Mouse (Mus musculus): ENCODE data around the gene Chrna5. TPM values are rescaled to one million over a fixed set of nuclear protein-coding genes. Genes with fewer than 3 reads are reported as not detected.

The Chrna5 gene
- polyA plus RNA-seq, 1 experiment from 2014 or later: 0.27 TPM

DNA sequence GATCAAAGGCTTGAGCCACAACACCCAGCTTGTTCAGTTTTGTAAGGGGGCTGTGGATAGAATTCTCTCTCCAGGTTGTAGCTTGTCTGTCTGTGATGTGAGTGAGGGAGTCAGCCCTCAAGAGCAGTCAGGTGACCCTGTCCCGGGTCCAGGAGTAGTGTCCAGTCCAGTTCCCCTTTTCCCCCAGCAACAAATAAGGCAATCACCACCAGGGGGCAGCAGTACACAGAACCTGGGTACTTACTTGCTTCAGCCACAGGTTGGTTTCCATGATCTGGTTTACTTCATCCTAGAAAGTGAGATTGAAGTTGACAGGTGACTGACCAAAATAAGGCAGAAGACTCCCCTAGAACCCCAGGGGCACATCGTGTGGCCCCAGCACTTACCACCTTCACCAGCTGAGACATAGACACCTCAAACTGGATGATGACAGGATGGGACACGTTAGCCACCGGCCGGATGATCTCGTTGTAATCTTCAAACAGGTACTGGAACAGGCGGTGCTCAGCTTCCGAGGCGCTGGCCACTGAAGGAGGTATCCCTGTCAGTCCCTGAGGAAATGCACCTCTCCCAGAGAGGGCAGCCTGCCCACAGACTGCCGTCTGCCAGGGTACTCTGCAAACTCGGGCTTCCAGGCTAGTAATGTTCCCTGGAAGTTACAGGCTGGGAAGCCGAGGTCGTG lies 43.4 kb downstream of the Chrna5 start:
- no peak for ATAC-seq (ENCODE audit: insufficient number of reproducible peaks, insufficient read depth, low FRiP score, low read depth)
- peaks cover 4 to 8% of the 10 kb centered on the region in 2 experiments; a peak in 3 of 4 replicates for H3K4me1 ChIP-seq (ENCODE audit: control insufficient read depth in 2 of 2, insufficient read depth in 2 of 2, low read length in 2 of 2)
- no peaks in the 10 kb centered on the region for H3K9me3 ChIP-seq (ENCODE audit: control insufficient read depth, low read length)
- H3K36me3 ChIP-seq (ENCODE audit: control insufficient read depth, insufficient read depth, low read length): no peaks in the 10 kb centered on the region
- no peak overlapping the region for H3K27ac ChIP-seq (replicated peaks in 1 of 2; ENCODE audit: control insufficient read depth in 1 of 2, insufficient read depth in 1 of 2, low read depth in 2 of 2, low read length in 2 of 2)
- peaks cover 44% of the 10 kb centered on the region for H3K27me3 ChIP-seq (ENCODE audit: control insufficient read depth, insufficient read depth, low read length)
- H3K4me3 ChIP-seq (ENCODE audit: control insufficient read depth in 1 of 2, insufficient read depth in 1 of 2, low read depth in 1 of 2, low read length in 2 of 2): no peak overlapping the region
- H3K4me2 ChIP-seq (ENCODE audit: low read length): no peak overlapping the region
- 23% methylated on average over 13 of the region's 13 CpGs for WGBS
- no peak overlapping the region for H3K9ac ChIP-seq (ENCODE audit: low read length)

- peaks cover 4 to 8% of the 10 kb centered on the region in 2 experiments; a peak in 3 of 4 replicates for H3K4me1 ChIP-seq (ENCODE audit: control insufficient read depth in 2 of 2, insufficient read depth in 2 of 2, low read length in 2 of 2)
- peaks cover 46% of the 10 kb centered on the region for H3K27me3 ChIP-seq (ENCODE audit: control insufficient read depth, insufficient read depth, low read length)
- no peak overlapping the region for H3K27ac ChIP-seq (replicated peaks in 1 of 2; ENCODE audit: control insufficient read depth in 1 of 2, insufficient read depth in 1 of 2, low read depth in 2 of 2, low read length in 2 of 2)
- peak overlapping the region in 1 of 2 experiments; percentile 29; a peak in 2 of 4 replicates for H3K4me3 ChIP-seq (ENCODE audit: control insufficient read depth in 1 of 2, insufficient read depth in 1 of 2, low read depth in 1 of 2, low read length in 2 of 2)
- H3K4me2 ChIP-seq (ENCODE audit: low read length): peak overlapping the region; percentile 53
- no peaks in the 10 kb centered on the region for H3K9me3 ChIP-seq (ENCODE audit: control insufficient read depth, low read length)
- H3K9ac ChIP-seq (ENCODE audit: low read length): no peak overlapping the region
- ATAC-seq (ENCODE audit: insufficient number of reproducible peaks, insufficient read depth, low FRiP score, low read depth): no peak
- WGBS: 13% methylated on average over 38 of the region's 38 CpGs
- no peaks in the 10 kb centered on the region for H3K36me3 ChIP-seq (ENCODE audit: control insufficient read depth, insufficient read depth, low read length)
These were observed 45.0 kb downstream of the Chrna5 start for GRCm38 (mm10) chr9:55025534-55026274.

DNA sequence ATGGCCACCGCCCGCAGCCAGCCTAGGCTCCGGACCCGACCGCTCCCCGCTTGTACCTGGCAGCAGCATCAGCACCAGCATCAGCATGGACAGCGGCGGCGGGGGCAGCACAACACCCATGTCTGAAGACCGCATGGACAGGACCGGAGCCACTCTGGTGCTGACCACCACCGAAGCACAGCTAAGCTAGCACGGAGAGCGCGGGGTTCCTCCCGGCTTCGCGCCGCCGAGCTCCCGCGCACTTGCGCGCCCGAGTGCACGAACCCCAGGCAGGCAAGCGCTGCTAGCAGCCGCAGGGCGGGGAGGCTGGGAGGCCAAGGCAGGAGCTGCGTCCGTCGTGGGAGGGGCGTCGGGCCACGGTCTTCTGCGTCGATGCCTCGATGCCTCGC lies 45.6 kb downstream of the Chrna5 start, which contains the start of gene Chrna3:
TSS of gene Chrna3 (minus strand) at position 288 of the 389 bp plus-strand sequence.
- H3K4me3 ChIP-seq (ENCODE audit: control insufficient read depth in 1 of 2, insufficient read depth in 1 of 2, low read depth in 1 of 2, low read length in 2 of 2): peak within 1 kb of the TSS; percentile 26 to 29
- H3K36me3 ChIP-seq (ENCODE audit: control insufficient read depth, insufficient read depth, low read length): no peaks in the 10 kb centered on the region
- no peaks in the 10 kb centered on the region for H3K9me3 ChIP-seq (ENCODE audit: control insufficient read depth, low read length)
- WGBS: 1% methylated on average over 39 of the region's 39 CpGs
- peaks cover 48% of the 10 kb centered on the region for H3K27me3 ChIP-seq (ENCODE audit: control insufficient read depth, insufficient read depth, low read length)
- peak within 1 kb of the TSS; percentile 53 for H3K4me2 ChIP-seq (ENCODE audit: low read length)
- ATAC-seq (ENCODE audit: insufficient number of reproducible peaks, insufficient read depth, low FRiP score, low read depth): peak; percentile 50; the same call in 1 of the 2 replicates
- H3K27ac ChIP-seq (replicated peaks in 1 of 2; ENCODE audit: control insufficient read depth in 1 of 2, insufficient read depth in 1 of 2, low read depth in 2 of 2, low read length in 2 of 2): no peak within 1 kb of the TSS
- H3K9ac ChIP-seq (ENCODE audit: low read length): no peak within 1 kb of the TSS
- H3K4me1 ChIP-seq (ENCODE audit: control insufficient read depth in 2 of 2, insufficient read depth in 2 of 2, low read length in 2 of 2): peaks cover 4 to 8% of the 10 kb centered on the region in 2 experiments; a peak in 3 of 4 replicates

DNA sequence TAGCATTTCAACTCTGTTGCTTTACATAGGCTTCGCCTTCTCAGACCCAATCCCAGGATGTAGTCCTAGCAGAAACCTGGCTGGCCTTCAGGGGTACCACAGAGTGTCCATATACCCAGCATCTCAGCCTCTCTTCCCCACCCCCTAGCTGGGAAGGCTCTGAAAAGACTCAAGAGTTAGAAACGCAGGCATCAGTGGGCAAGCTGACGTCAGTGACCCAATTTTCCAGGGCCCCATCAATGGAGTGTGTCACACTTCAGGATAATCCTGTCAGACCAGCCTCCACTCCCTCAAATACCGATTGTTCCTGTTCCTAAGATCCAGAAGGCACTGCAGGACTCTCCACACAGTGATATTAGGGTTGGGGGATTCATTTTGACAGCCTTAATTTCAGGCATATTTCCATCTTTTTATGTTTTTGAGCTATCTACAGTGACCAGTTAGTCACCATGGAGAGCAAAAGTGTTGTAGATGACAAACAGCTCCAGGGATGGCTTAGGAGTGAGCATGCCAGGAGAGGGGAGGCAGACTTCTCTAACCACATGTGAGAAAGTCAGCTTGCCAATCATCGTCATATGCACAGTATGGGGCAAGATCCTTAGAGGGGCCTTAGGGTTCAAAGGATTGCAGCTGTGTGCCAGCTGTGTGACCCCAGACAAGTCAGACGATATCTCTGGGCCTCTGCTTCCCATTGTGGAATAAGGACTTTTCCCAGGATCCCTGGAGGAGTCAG lies 50.9 kb downstream of the Chrna5 start:
- no peak overlapping the region for H3K4me3 ChIP-seq (ENCODE audit: control insufficient read depth in 1 of 2, insufficient read depth in 1 of 2, low read depth in 1 of 2, low read length in 2 of 2)
- 46% methylated on average over 6 of the region's 6 CpGs for WGBS
- H3K36me3 ChIP-seq (ENCODE audit: control insufficient read depth, insufficient read depth, low read length): no peaks in the 10 kb centered on the region
- no peak overlapping the region for H3K27ac ChIP-seq (replicated peaks in 1 of 2; ENCODE audit: control insufficient read depth in 1 of 2, insufficient read depth in 1 of 2, low read depth in 2 of 2, low read length in 2 of 2)
- 0 out of 4 replicates have a peak, but pooled peaks cover 0 to under 1% of the 10 kb centered on the region in 2 experiments for H3K4me1 ChIP-seq (ENCODE audit: control insufficient read depth in 2 of 2, insufficient read depth in 2 of 2, low read length in 2 of 2)
- ATAC-seq (ENCODE audit: insufficient number of reproducible peaks, insufficient read depth, low FRiP score, low read depth): no peak
- peaks cover 18% of the 10 kb centered on the region for H3K27me3 ChIP-seq (ENCODE audit: control insufficient read depth, insufficient read depth, low read length)
- H3K9ac ChIP-seq (ENCODE audit: low read length): no peak overlapping the region
- no peak overlapping the region for H3K4me2 ChIP-seq (ENCODE audit: low read length)
- H3K9me3 ChIP-seq (ENCODE audit: control insufficient read depth, low read length): no peaks in the 10 kb centered on the region

DNA sequence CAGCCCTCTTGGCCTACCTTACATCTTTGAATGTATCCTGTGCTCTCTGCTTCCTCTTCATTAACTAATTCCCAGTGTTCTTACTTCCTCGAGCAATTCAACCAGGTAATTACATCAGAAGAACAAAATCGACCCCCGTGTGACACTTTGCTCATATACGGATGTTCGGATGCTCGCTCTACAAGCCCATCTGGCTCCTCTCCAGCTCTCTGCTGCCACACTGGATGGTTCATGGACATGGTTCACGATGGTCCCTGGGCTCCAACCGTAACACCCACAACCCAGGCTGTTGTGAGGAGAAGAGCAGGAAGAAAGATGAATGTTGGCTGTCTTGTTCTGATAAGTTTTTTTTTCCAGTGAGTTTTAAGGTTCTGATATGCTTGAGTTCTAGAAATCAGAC lies 58.3 kb downstream of the Chrna5 start:
- H3K36me3 ChIP-seq (ENCODE audit: control insufficient read depth, insufficient read depth, low read length): no peaks in the 10 kb centered on the region
- H3K9ac ChIP-seq (ENCODE audit: low read length): no peak overlapping the region
- ATAC-seq (ENCODE audit: insufficient number of reproducible peaks, insufficient read depth, low FRiP score, low read depth): no peak
- no peak overlapping the region for H3K4me3 ChIP-seq (ENCODE audit: control insufficient read depth in 1 of 2, insufficient read depth in 1 of 2, low read depth in 1 of 2, low read length in 2 of 2)
- H3K27me3 ChIP-seq (ENCODE audit: control insufficient read depth, insufficient read depth, low read length): no peaks in the 10 kb centered on the region
- no peaks in the 10 kb centered on the region for H3K4me1 ChIP-seq (ENCODE audit: control insufficient read depth in 2 of 2, insufficient read depth in 2 of 2, low read length in 2 of 2)
- WGBS: 68% methylated on average over 8 of the region's 8 CpGs
- H3K27ac ChIP-seq (replicated peaks in 1 of 2; ENCODE audit: control insufficient read depth in 1 of 2, insufficient read depth in 1 of 2, low read depth in 2 of 2, low read length in 2 of 2): no peak overlapping the region
- H3K9me3 ChIP-seq (ENCODE audit: control insufficient read depth, low read length): no peaks in the 10 kb centered on the region
- no peak overlapping the region for H3K4me2 ChIP-seq (ENCODE audit: low read length)

GRCm38 (mm10) chr9:55039983-55040382 lies 59.3 kb downstream of the Chrna5 start:
- no peaks in the 10 kb centered on the region for H3K36me3 ChIP-seq (ENCODE audit: control insufficient read depth, insufficient read depth, low read length)
- WGBS: 63% methylated on average over 5 of the region's 5 CpGs
- no peak overlapping the region for H3K27ac ChIP-seq (replicated peaks in 1 of 2; ENCODE audit: control insufficient read depth in 1 of 2, insufficient read depth in 1 of 2, low read depth in 2 of 2, low read length in 2 of 2)
- no peak overlapping the region for H3K4me3 ChIP-seq (ENCODE audit: control insufficient read depth in 1 of 2, insufficient read depth in 1 of 2, low read depth in 1 of 2, low read length in 2 of 2)
- peaks cover 0 to 2% of the 10 kb centered on the region in 2 experiments; a peak in 1 of 4 replicates for H3K4me1 ChIP-seq (ENCODE audit: control insufficient read depth in 2 of 2, insufficient read depth in 2 of 2, low read length in 2 of 2)
- H3K9me3 ChIP-seq (ENCODE audit: control insufficient read depth, low read length): no peaks in the 10 kb centered on the region
- no peak overlapping the region for H3K9ac ChIP-seq (ENCODE audit: low read length)
- H3K4me2 ChIP-seq (ENCODE audit: low read length): no peak overlapping the region
- no peak for ATAC-seq (ENCODE audit: insufficient number of reproducible peaks, insufficient read depth, low FRiP score, low read depth)
- no peaks in the 10 kb centered on the region; the same call in 1 of the 2 replicates for H3K27me3 ChIP-seq (ENCODE audit: control insufficient read depth, insufficient read depth, low read length)

GRCm38 (mm10) chr9:55041389-55041788 lies 60.7 kb downstream of the Chrna5 start:
- ATAC-seq (ENCODE audit: insufficient number of reproducible peaks, insufficient read depth, low FRiP score, low read depth): no peak
- H3K9me3 ChIP-seq (ENCODE audit: control insufficient read depth, low read length): no peaks in the 10 kb centered on the region
- peaks cover 0 to 2% of the 10 kb centered on the region in 2 experiments; a peak in 1 of 4 replicates for H3K4me1 ChIP-seq (ENCODE audit: control insufficient read depth in 2 of 2, insufficient read depth in 2 of 2, low read length in 2 of 2)
- H3K9ac ChIP-seq (ENCODE audit: low read length): no peak overlapping the region
- H3K27ac ChIP-seq (replicated peaks in 1 of 2; ENCODE audit: control insufficient read depth in 1 of 2, insufficient read depth in 1 of 2, low read depth in 2 of 2, low read length in 2 of 2): no peak overlapping the region
- WGBS: 71% methylated on average over 2 of the region's 2 CpGs
- H3K4me3 ChIP-seq (ENCODE audit: control insufficient read depth in 1 of 2, insufficient read depth in 1 of 2, low read depth in 1 of 2, low read length in 2 of 2): no peak overlapping the region
- no peaks in the 10 kb centered on the region; the same call in 1 of the 2 replicates for H3K27me3 ChIP-seq (ENCODE audit: control insufficient read depth, insufficient read depth, low read length)
- H3K4me2 ChIP-seq (ENCODE audit: low read length): no peak overlapping the region
- no peaks in the 10 kb centered on the region for H3K36me3 ChIP-seq (ENCODE audit: control insufficient read depth, insufficient read depth, low read length)

Data from heart, embryonic 14.5 days (tissue).